Mouse (Mus musculus): ENCODE measurements at regions not wholly inside any gene's neighbourhood (a gene's known extent, or its start where the extent isn't known, plus 50 kb on each side); places are given as distances from the start of the nearest gene placed in this dataset.
A peak's percentile ranks its signal among the peaks of the same experiment; 100 is the strongest.

DNA sequence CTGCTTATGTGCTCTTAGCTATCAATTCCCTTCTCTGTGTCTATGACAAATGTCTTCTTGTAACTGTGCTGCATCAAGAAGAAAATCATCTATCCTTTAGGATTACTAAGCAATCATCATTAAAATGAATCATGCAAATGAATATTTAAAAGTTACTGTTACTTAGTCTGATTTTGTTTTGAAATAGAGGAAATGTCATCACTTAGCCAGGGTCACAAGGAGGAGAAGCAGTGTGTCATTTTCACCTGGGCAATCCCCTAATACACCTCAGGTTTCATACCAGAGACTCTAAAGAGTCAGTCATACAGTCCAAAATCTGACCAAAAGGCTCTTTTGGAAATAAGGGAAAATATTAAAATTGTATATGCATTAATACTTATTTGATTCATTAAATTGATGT lies 74.2 kb upstream of the Klf6 start:
- ATAC-seq (ENCODE audit: insufficient read depth, low FRiP score): no peak
- Histone ChIP-seq H3K4me3 (replicated peaks; ENCODE audit: low read length) (no peak overlapping the region), H3K9ac (ENCODE audit: low read length) (no peak overlapping the region), H3K36me3 (ENCODE audit: control insufficient read depth, insufficient read depth, low read length) (no peaks in the 10 kb centered on the region), H3K9me3 (replicated peaks; ENCODE audit: control insufficient read depth, low read length) (no peaks in the 10 kb centered on the region), H3K4me1 (ENCODE audit: control insufficient read depth, insufficient read depth, low read length) (no peaks in the 10 kb centered on the region), H3K4me2 (ENCODE audit: low read depth, low read length) (no peak overlapping the region), H3K27me3 (ENCODE audit: control insufficient read depth, insufficient read depth, low read length) (no peaks in the 10 kb centered on the region), H3K27ac (ENCODE audit: low read length) (no peak overlapping the region)

GRCm38 (mm10) chr13:5789302-5789701 lies 72.0 kb upstream of the Klf6 start:
- ATAC-seq (ENCODE audit: insufficient read depth, low FRiP score): no peak
- H3K27me3 ChIP-seq (ENCODE audit: control insufficient read depth, insufficient read depth, low read length): no peaks in the 10 kb centered on the region
- 83% methylated on average over 3 of the region's 3 CpGs for WGBS
- H3K4me2 ChIP-seq (ENCODE audit: low read depth, low read length): no peak overlapping the region
- H3K4me1 ChIP-seq (ENCODE audit: control insufficient read depth, insufficient read depth, low read length): no peaks in the 10 kb centered on the region
- no peaks in the 10 kb centered on the region for H3K9me3 ChIP-seq (replicated peaks; ENCODE audit: control insufficient read depth, low read length)
- no peaks in the 10 kb centered on the region for H3K36me3 ChIP-seq (ENCODE audit: control insufficient read depth, insufficient read depth, low read length)
- no peak overlapping the region for H3K4me3 ChIP-seq (replicated peaks; ENCODE audit: low read length)
- H3K27ac ChIP-seq (ENCODE audit: low read length): no peak overlapping the region
- no peak overlapping the region for H3K9ac ChIP-seq (ENCODE audit: low read length)

DNA sequence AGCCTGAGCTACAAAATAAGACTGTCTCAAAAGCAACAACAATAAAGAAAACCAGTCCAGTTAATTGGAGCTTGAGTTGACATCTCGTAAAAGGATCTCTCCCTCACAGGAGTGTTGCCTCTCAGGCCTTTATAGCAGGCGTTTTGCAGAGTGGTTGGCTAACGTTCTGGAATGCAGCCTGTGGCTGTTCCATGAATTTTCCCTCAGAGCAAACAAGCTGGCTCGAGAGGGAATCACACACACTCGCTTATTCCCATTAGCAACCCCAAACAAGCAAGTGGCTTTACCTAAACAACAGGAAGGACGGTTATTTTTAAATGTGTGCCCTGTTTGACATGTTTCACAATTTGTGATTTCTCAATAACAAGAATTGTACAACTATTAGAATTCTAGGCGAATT lies 59.2 kb upstream of the Klf6 start:
- H3K27ac ChIP-seq (ENCODE audit: low read length): no peak overlapping the region; the same call in 1 of the 2 replicates
- H3K9ac ChIP-seq (ENCODE audit: low read length): no peak overlapping the region

GRCm38 (mm10) chr13:5802826-5803225 lies 58.5 kb upstream of the Klf6 start:
- Histone ChIP-seq H3K9me3 (replicated peaks; ENCODE audit: control insufficient read depth, low read length) (no peaks in the 10 kb centered on the region), H3K36me3 (ENCODE audit: control insufficient read depth, insufficient read depth, low read length) (no peaks in the 10 kb centered on the region), H3K27me3 (ENCODE audit: control insufficient read depth, insufficient read depth, low read length) (no peaks in the 10 kb centered on the region), H3K4me3 (replicated peaks; ENCODE audit: low read length) (no peak overlapping the region), H3K4me1 (ENCODE audit: control insufficient read depth, insufficient read depth, low read length) (0 out of 2 replicates have a peak, but pooled peaks cover 5% of the 10 kb centered on the region), H3K4me2 (ENCODE audit: low read depth, low read length) (peak overlapping the region; percentile 7; the same call in 1 of the 2 replicates), H3K9ac (ENCODE audit: low read length) (no peak overlapping the region), H3K27ac (ENCODE audit: low read length) (peak overlapping the region; percentile 90)
- no peak for ATAC-seq (ENCODE audit: insufficient read depth, low FRiP score)
- 43% methylated on average over 14 of the region's 14 CpGs for WGBS

More for the DNA sequence above, 59.2 kb upstream of the Klf6 start:
- H3K4me2 ChIP-seq (ENCODE audit: low read depth, low read length): no peak overlapping the region
- ATAC-seq (ENCODE audit: insufficient read depth, low FRiP score): no peak
- no peaks in the 10 kb centered on the region for H3K9me3 ChIP-seq (replicated peaks; ENCODE audit: control insufficient read depth, low read length)
- H3K4me3 ChIP-seq (replicated peaks; ENCODE audit: low read length): no peak overlapping the region
- no peaks in the 10 kb centered on the region for H3K36me3 ChIP-seq (ENCODE audit: control insufficient read depth, insufficient read depth, low read length)
- no peaks in the 10 kb centered on the region for H3K27me3 ChIP-seq (ENCODE audit: control insufficient read depth, insufficient read depth, low read length)
- H3K4me1 ChIP-seq (ENCODE audit: control insufficient read depth, insufficient read depth, low read length): 0 out of 2 replicates have a peak, but pooled peaks cover 5% of the 10 kb centered on the region
- 40% methylated on average over 7 of the region's 7 CpGs for WGBS

- H3K4me3 ChIP-seq (replicated peaks; ENCODE audit: low read length): no peak overlapping the region
- H3K27me3 ChIP-seq (ENCODE audit: control insufficient read depth, insufficient read depth, low read length): no peaks in the 10 kb centered on the region
- H3K9me3 ChIP-seq (replicated peaks; ENCODE audit: control insufficient read depth, low read length): no peaks in the 10 kb centered on the region
- H3K4me2 ChIP-seq (ENCODE audit: low read depth, low read length): peak overlapping the region; percentile 36; the same call in 1 of the 2 replicates
- H3K27ac ChIP-seq (ENCODE audit: low read length): peak overlapping the region; percentile 90
- peak; percentile 92 for ATAC-seq (ENCODE audit: insufficient read depth, low FRiP score)
- no peak overlapping the region for H3K9ac ChIP-seq (ENCODE audit: low read length)
- H3K4me1 ChIP-seq (ENCODE audit: control insufficient read depth, insufficient read depth, low read length): 0 out of 2 replicates have a peak, but pooled peaks cover 5% of the 10 kb centered on the region
- no peaks in the 10 kb centered on the region for H3K36me3 ChIP-seq (ENCODE audit: control insufficient read depth, insufficient read depth, low read length)
- WGBS: 15% methylated on average over 6 of the region's 6 CpGs
Observed at GRCm38 (mm10) chr13:5803540-5804380, 57.5 kb upstream of the Klf6 start.

- Histone ChIP-seq H3K27ac (ENCODE audit: low read length) (peak overlapping the region; percentile 90), H3K36me3 (ENCODE audit: control insufficient read depth, insufficient read depth, low read length) (no peaks in the 10 kb centered on the region), H3K4me2 (ENCODE audit: low read depth, low read length) (peak overlapping the region; percentile 36), H3K4me1 (ENCODE audit: control insufficient read depth, insufficient read depth, low read length) (0 out of 2 replicates have a peak, but pooled peaks cover 5% of the 10 kb centered on the region), H3K9me3 (replicated peaks; ENCODE audit: control insufficient read depth, low read length) (no peaks in the 10 kb centered on the region), H3K9ac (ENCODE audit: low read length) (peak overlapping the region; percentile 5; the same call in 1 of the 2 replicates), H3K4me3 (replicated peaks; ENCODE audit: low read length) (no peak overlapping the region), H3K27me3 (ENCODE audit: control insufficient read depth, insufficient read depth, low read length) (no peaks in the 10 kb centered on the region)
- 27% methylated on average over 7 of the region's 7 CpGs for WGBS
- no peak for ATAC-seq (ENCODE audit: insufficient read depth, low FRiP score)
Observed at GRCm38 (mm10) chr13:5804381-5804941, 56.8 kb upstream of the Klf6 start.

GRCm38 (mm10) chr13:5808380-5808779 lies 52.9 kb upstream of the Klf6 start:
- 76% methylated on average over 2 of the region's 2 CpGs for WGBS
- Histone ChIP-seq H3K27me3 (ENCODE audit: control insufficient read depth, insufficient read depth, low read length) (no peaks in the 10 kb centered on the region), H3K9ac (ENCODE audit: low read length) (no peak overlapping the region), H3K36me3 (ENCODE audit: control insufficient read depth, insufficient read depth, low read length) (no peaks in the 10 kb centered on the region), H3K4me1 (ENCODE audit: control insufficient read depth, insufficient read depth, low read length) (no peaks in the 10 kb centered on the region), H3K27ac (ENCODE audit: low read length) (no peak overlapping the region), H3K9me3 (replicated peaks; ENCODE audit: control insufficient read depth, low read length) (no peaks in the 10 kb centered on the region), H3K4me2 (ENCODE audit: low read depth, low read length) (no peak overlapping the region), H3K4me3 (replicated peaks; ENCODE audit: low read length) (no peak overlapping the region)
- no peak for ATAC-seq (ENCODE audit: insufficient read depth, low FRiP score)
